Mouse (Mus musculus) midbrain, embryonic 10.5 days (tissue): ENCODE results near the gene Tspan33. TPM values are rescaled to one million over a fixed set of nuclear protein-coding genes. Genes with fewer than 3 reads are reported as not detected.
"Not testable (repeated sequence)": the region's sequence is repeated elsewhere in the genome, so short reads cannot be mapped to it uniquely, and the experiment has no call there.

ENCODE experiments used
- DNase-seq: peaks from one replicate; pipeline ENCODE4 v3.0.0-alpha.2; 2017; ENCODE audit warnings: low spot score
- H3K27ac ChIP-seq: fragments of 300-500 bp; sonication (generic); replicated peaks from 2 replicates; pipeline ENCODE4 v1.5.1; 2016; ENCODE audit warnings: mild to moderate bottlenecking
- H3K27me3 ChIP-seq: fragments of 300-500 bp; sonication (generic); 2 replicates; pipeline ENCODE4 v1.6.1; 2016; ENCODE audit warnings: low read depth, mild to moderate bottlenecking; ENCODE audit not compliant: poor library complexity, severe bottlenecking
- H3K36me3 ChIP-seq: fragments of 300-500 bp; sonication (generic); 2 replicates; pipeline ENCODE4 v1.6.1; 2016; ENCODE audit warnings: mild to moderate bottlenecking, moderate library complexity
- H3K4me1 ChIP-seq: fragments of 300-500 bp; sonication (generic); 2 replicates; pipeline ENCODE4 v1.6.1; 2016
- H3K4me3 ChIP-seq: fragments of 300-500 bp; sonication (generic); 2 replicates; pipeline ENCODE4 v1.5.1; 2016; ENCODE audit warnings: mild to moderate bottlenecking, moderate library complexity
- H3K9me3 ChIP-seq: fragments of 300-500 bp; sonication (generic); replicated peaks from 2 replicates; pipeline ENCODE4 v1.6.1; 2016; ENCODE audit warnings: mild to moderate bottlenecking
- WGBS: fragments of 180-500 bp; shearing (Covaris S2); methylation state at CpG from one replicate; pipeline ENCODE4 v1.1.7; 2016; 5-methylcytosine and 5-hydroxymethylcytosine counted together
- polyA plus RNA-seq: library from polyadenylated mRNA; unstranded; fragments of >200 nt; fragmentation: Nextera tagmentation; extraction: Ambion mirVana; gene quantifications from 2 replicates; pipeline ENCODE4 v1.2.1, GENCODE M21; 2016

The Tspan33 gene
- polyA plus RNA-seq, 1 experiment from 2014 or later: 12.2 TPM

- WGBS: 76% methylated on average over 1 of the region's 1 CpGs
- no peak for DNase-seq
- H3K27me3 ChIP-seq: no peaks in the 10 kb centered on the region
These were observed 35.5 kb downstream of the Tspan33 start for GRCm38 (mm10) chr6:29729491-29729890.

GRCm38 (mm10) chr6:29735336-29735688 lies 41.3 kb downstream of the Tspan33 start, which contains the start of gene Smo:
Smo (plus strand) TSS chr6:29735503.
- H3K4me1 ChIP-seq: peaks cover 27% of the 10 kb centered on the region
- no peaks in the 10 kb centered on the region for H3K27me3 ChIP-seq
- peak within 1 kb of the TSS; percentile 99 for H3K4me3 ChIP-seq
- under 1% methylated on average over 24 of the region's 30 CpGs for WGBS
- DNase-seq: peak; percentile 94
- H3K9me3 ChIP-seq: no peaks in the 10 kb centered on the region
- peak within 1 kb of the TSS; percentile 100 for H3K27ac ChIP-seq
- peaks cover 25% of the 10 kb centered on the region for H3K36me3 ChIP-seq

More at GRCm38 (mm10) chr6:29729491-29729890, 35.5 kb downstream of the Tspan33 start:
- no peak overlapping the region for H3K27ac ChIP-seq
- no peaks in the 10 kb centered on the region for H3K9me3 ChIP-seq
- no peaks in the 10 kb centered on the region for H3K36me3 ChIP-seq
- H3K4me3 ChIP-seq: no peak overlapping the region
- no peaks in the 10 kb centered on the region; the same call in 1 of the 2 replicates for H3K4me1 ChIP-seq

- Histone ChIP-seq H3K4me3 (peak overlapping the region; percentile 99), H3K36me3 (peaks cover 30% of the 10 kb centered on the region), H3K27me3 (no peaks in the 10 kb centered on the region), H3K27ac (peak overlapping the region; percentile 100), H3K9me3 (no peaks in the 10 kb centered on the region), H3K4me1 (peaks cover 27% of the 10 kb centered on the region)
- under 1% methylated on average over 74 of the region's 75 CpGs for WGBS
- DNase-seq: peak; percentile 82
These were observed 41.8 kb downstream of the Tspan33 start for GRCm38 (mm10) chr6:29735689-29736451.

GRCm38 (mm10) chr6:29736610-29737458 lies 42.8 kb downstream of the Tspan33 start:
- peak overlapping the region; percentile 100 for H3K27ac ChIP-seq
- H3K36me3 ChIP-seq: peaks cover 31% of the 10 kb centered on the region
- peak overlapping the region; percentile 99 for H3K4me3 ChIP-seq
- H3K4me1 ChIP-seq: peaks cover 27% of the 10 kb centered on the region
- WGBS: 21% methylated on average over 13 of the region's 13 CpGs
- no peaks in the 10 kb centered on the region for H3K9me3 ChIP-seq
- DNase-seq: no peak
- H3K27me3 ChIP-seq: no peaks in the 10 kb centered on the region

- Histone ChIP-seq H3K36me3 (peaks cover 70% of the 10 kb centered on the region), H3K4me1 (no peaks in the 10 kb centered on the region), H3K27ac (no peak overlapping the region), H3K27me3 (no peaks in the 10 kb centered on the region), H3K9me3 (peaks cover 18% of the 10 kb centered on the region), H3K4me3 (no peak overlapping the region)
- 92% methylated on average over 3 of the region's 3 CpGs for WGBS
- DNase-seq: no peak
These were observed 57.6 kb downstream of the Tspan33 start for GRCm38 (mm10) chr6:29751466-29752152.

DNA sequence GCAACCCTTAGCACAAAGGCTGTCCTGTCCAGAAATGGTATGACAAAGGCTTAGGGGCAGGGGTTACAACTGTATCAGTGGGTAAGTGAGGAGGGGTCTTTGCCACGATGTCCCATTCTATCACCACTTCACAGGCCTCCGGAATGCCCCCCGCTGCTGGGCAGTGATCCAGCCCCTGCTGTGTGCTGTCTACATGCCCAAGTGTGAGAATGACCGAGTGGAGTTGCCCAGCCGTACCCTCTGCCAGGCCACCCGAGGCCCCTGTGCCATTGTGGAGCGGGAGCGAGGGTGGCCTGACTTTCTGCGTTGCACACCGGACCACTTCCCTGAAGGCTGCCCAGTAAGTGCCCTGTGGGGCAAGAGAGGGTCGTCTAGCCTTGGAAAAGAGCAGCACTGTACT lies 59.3 kb downstream of the Tspan33 start:
- peaks cover 85% of the 10 kb centered on the region for H3K36me3 ChIP-seq
- no peak overlapping the region for H3K4me3 ChIP-seq
- H3K27me3 ChIP-seq: no peaks in the 10 kb centered on the region
- no peaks in the 10 kb centered on the region for H3K4me1 ChIP-seq
- no peak for DNase-seq
- H3K27ac ChIP-seq: no peak overlapping the region
- H3K9me3 ChIP-seq: peaks cover 6% of the 10 kb centered on the region
- WGBS: 91% methylated on average over 11 of the region's 11 CpGs

DNA sequence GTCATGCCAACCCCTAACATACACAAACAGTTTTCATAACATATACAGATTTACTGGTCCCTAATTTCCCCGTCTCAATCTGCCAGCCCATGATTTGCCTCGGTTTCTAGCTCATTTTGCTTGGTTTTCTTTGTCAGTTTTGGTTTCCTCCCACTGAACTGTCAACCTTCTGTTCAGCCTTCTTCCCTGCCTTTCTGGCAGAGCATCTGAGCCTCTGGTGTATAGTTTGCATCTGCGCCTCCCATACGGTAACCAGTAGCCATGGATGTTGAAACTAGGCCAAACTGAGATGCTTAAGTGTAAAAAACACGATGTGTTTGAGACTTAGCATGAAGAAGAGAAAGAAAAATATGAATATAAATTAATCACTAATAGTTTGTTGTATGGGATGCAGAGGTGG lies 62.0 kb downstream of the Tspan33 start:
- H3K9me3 ChIP-seq: no peaks in the 10 kb centered on the region
- no peaks in the 10 kb centered on the region for H3K27me3 ChIP-seq
- no peak for DNase-seq
- no peak overlapping the region for H3K27ac ChIP-seq
- no peaks in the 10 kb centered on the region for H3K4me1 ChIP-seq
- H3K4me3 ChIP-seq: no peak overlapping the region
- peaks cover 95% of the 10 kb centered on the region for H3K36me3 ChIP-seq
- 93% methylated on average over 5 of the region's 5 CpGs for WGBS

- DNase-seq: no peak
These were observed 62.5 kb downstream of the Tspan33 start for GRCm38 (mm10) chr6:29756476-29756875.

DNA sequence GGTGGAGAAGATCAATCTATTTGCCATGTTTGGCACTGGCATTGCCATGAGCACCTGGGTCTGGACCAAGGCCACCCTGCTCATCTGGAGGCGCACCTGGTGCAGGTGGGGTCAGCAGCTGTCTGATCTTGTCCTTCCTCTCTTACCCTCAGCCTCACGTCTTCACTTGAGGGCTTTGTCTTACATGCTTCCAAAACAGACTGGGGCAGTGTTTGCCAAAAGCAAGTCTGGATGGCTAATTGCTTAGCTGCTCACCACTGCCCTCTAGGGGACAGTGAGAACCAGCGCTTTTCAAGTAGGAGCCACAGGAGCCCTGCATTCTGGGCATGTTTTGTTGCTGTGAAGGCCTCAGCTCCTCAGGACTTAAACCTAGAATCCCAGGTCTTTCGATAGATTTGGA lies 64.4 kb downstream of the Tspan33 start:
- 50% methylated on average over 4 of the region's 4 CpGs for WGBS
- Histone ChIP-seq H3K36me3 (peaks cover 82% of the 10 kb centered on the region), H3K4me3 (no peak overlapping the region), H3K9me3 (no peaks in the 10 kb centered on the region), H3K27me3 (no peaks in the 10 kb centered on the region), H3K27ac (no peak overlapping the region), H3K4me1 (no peaks in the 10 kb centered on the region)
- peak; percentile 64 for DNase-seq

More at GRCm38 (mm10) chr6:29756476-29756875, 62.5 kb downstream of the Tspan33 start:
- no peaks in the 10 kb centered on the region for H3K4me1 ChIP-seq
- H3K36me3 ChIP-seq: peaks cover 95% of the 10 kb centered on the region
- H3K27me3 ChIP-seq: no peaks in the 10 kb centered on the region
- H3K27ac ChIP-seq: no peak overlapping the region
- WGBS: 94% methylated on average over 4 of the region's 4 CpGs
- no peak overlapping the region for H3K4me3 ChIP-seq
- no peaks in the 10 kb centered on the region for H3K9me3 ChIP-seq

- H3K36me3 ChIP-seq: peaks cover 75% of the 10 kb centered on the region
- 88% methylated on average over 13 of the region's 13 CpGs for WGBS
These were observed 65.1 kb downstream of the Tspan33 start for GRCm38 (mm10) chr6:29759012-29759679.

GRCm38 (mm10) chr6:29760397-29760796 lies 66.4 kb downstream of the Tspan33 start:
- H3K27me3 ChIP-seq, H3K27ac ChIP-seq, DNase-seq, H3K4me1 ChIP-seq, H3K9me3 ChIP-seq, H3K4me3 ChIP-seq: not testable (repeated sequence)
- peaks cover 63% of the 10 kb centered on the region for H3K36me3 ChIP-seq
- 94% methylated on average over 2 of the region's 2 CpGs for WGBS

More at GRCm38 (mm10) chr6:29759012-29759679, 65.1 kb downstream of the Tspan33 start:
- Histone ChIP-seq H3K27ac (0 out of 2 replicates have a peak overlapping the region, but pooled peaks have one; percentile 3), H3K9me3 (no peaks in the 10 kb centered on the region), H3K27me3 (no peaks in the 10 kb centered on the region), H3K4me3 (no peak overlapping the region), H3K4me1 (no peaks in the 10 kb centered on the region)
- no peak for DNase-seq

DNA sequence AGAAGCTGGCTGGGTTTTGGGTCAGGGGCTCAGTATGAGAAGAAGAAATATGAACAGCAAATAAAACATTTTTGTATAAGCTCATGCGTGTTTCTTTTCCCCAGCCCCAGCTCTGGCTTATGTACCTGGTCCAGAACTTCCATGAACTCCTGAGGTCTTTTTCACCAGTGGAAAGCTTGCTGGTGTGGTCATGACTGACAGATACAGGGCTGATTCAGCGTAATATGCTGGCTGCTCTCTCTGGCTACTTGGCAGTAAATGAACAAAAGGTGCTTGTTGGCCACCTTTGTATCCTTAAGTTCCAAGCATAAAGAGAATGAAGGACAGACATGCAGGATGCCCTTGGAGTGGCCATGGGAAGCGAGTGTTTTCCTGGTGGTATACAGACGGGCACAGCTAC lies 67.3 kb downstream of the Tspan33 start:
- H3K9me3 ChIP-seq: no peaks in the 10 kb centered on the region
- no peaks in the 10 kb centered on the region for H3K4me1 ChIP-seq
- H3K4me3 ChIP-seq: no peak overlapping the region
- H3K27ac ChIP-seq: no peak overlapping the region
- 88% methylated on average over 4 of the region's 4 CpGs for WGBS
- H3K27me3 ChIP-seq: no peaks in the 10 kb centered on the region
- H3K36me3 ChIP-seq: peaks cover 54% of the 10 kb centered on the region
- no peak for DNase-seq
